Mouse (Mus musculus) midbrain, embryonic 12.5 days (tissue): ENCODE data around the gene Tiparp. TPM values are rescaled to one million over a fixed set of nuclear protein-coding genes. Genes with fewer than 3 reads are reported as not detected.

ENCODE experiments used
- ATAC-seq: fragments of 200-750 bp; cut with Nextera tagmentation; 2 replicates; pipeline ENCODE4 v1.8.0; 2017; ENCODE audit warnings: low read depth, moderate TSS enrichment, moderate library complexity; ENCODE audit not compliant: low FRiP score
- H3K27ac ChIP-seq: fragments of 300-500 bp; sonication (generic); replicated peaks from 2 replicates; pipeline ENCODE4 v1.5.1; 2016; ENCODE audit warnings: mild to moderate bottlenecking
- H3K27me3 ChIP-seq: fragments of 300-500 bp; sonication (generic); 2 replicates; pipeline ENCODE4 v1.6.1; 2016; ENCODE audit warnings: mild to moderate bottlenecking
- H3K36me3 ChIP-seq: fragments of 300-500 bp; sonication (generic); 2 replicates; pipeline ENCODE4 v1.6.1; 2016
- H3K4me1 ChIP-seq: fragments of 300-500 bp; sonication (generic); 2 replicates; pipeline ENCODE4 v1.6.1; 2016
- H3K4me2 ChIP-seq: fragments of 300-500 bp; sonication (generic); replicated peaks from 2 replicates; pipeline ENCODE4 v1.6.1; 2016; ENCODE audit warnings: mild to moderate bottlenecking, moderate library complexity
- H3K4me3 ChIP-seq: fragments of 300-500 bp; sonication (generic); 2 replicates; pipeline ENCODE4 v1.5.1; 2016; ENCODE audit warnings: mild to moderate bottlenecking
- H3K9ac ChIP-seq: fragments of 300-500 bp; sonication (generic); replicated peaks from 2 replicates; pipeline ENCODE4 v1.6.1; 2016; ENCODE audit warnings: mild to moderate bottlenecking, moderate library complexity
- H3K9me3 ChIP-seq: fragments of 300-500 bp; sonication (generic); 2 replicates; pipeline ENCODE4 v1.6.1; 2016; ENCODE audit warnings: mild to moderate bottlenecking
- WGBS: fragments of 180-500 bp; shearing (Covaris S2); methylation state at CpG from one replicate; pipeline ENCODE4 v1.1.7; 2016; 5-methylcytosine and 5-hydroxymethylcytosine counted together
- polyA plus RNA-seq: library from polyadenylated mRNA; unstranded; fragments of >200 nt; fragmentation: Nextera tagmentation; extraction: Ambion mirVana; gene quantifications from 2 replicates; pipeline ENCODE4 v1.2.1, GENCODE M21; 2016

The Tiparp gene
- polyA plus RNA-seq, 1 experiment from 2014 or later: 38.4 TPM

- H3K9ac ChIP-seq: no peak overlapping the region
- H3K36me3 ChIP-seq: peaks cover 10% of the 10 kb centered on the region; the same call in 1 of the 2 replicates
- H3K27ac ChIP-seq: no peak overlapping the region
- peaks cover 18% of the 10 kb centered on the region for H3K4me1 ChIP-seq
- no peak overlapping the region for H3K4me2 ChIP-seq
- no peak for ATAC-seq
- H3K9me3 ChIP-seq: no peaks in the 10 kb centered on the region
- 39% methylated on average over 3 of the region's 3 CpGs for WGBS
- H3K27me3 ChIP-seq: no peaks in the 10 kb centered on the region
- no peak overlapping the region for H3K4me3 ChIP-seq
Measured at GRCm38 (mm10) chr3:65533598-65533997, 5.4 kb downstream of the Tiparp start.

GRCm38 (mm10) chr3:65534488-65534887, 6.3 kb downstream of the Tiparp start:
- H3K27ac ChIP-seq: no peak overlapping the region
- no peak for ATAC-seq
- H3K27me3 ChIP-seq: no peaks in the 10 kb centered on the region
- no peak overlapping the region for H3K9ac ChIP-seq
- H3K4me3 ChIP-seq: no peak overlapping the region
- H3K4me2 ChIP-seq: no peak overlapping the region
- H3K4me1 ChIP-seq: peaks cover 18% of the 10 kb centered on the region
- peaks cover 10% of the 10 kb centered on the region; the same call in 1 of the 2 replicates for H3K36me3 ChIP-seq
- no peaks in the 10 kb centered on the region for H3K9me3 ChIP-seq
- 48% methylated on average over 2 of the region's 2 CpGs for WGBS

- no peak overlapping the region for H3K9ac ChIP-seq
- peaks cover 16% of the 10 kb centered on the region for H3K4me1 ChIP-seq
- no peak overlapping the region for H3K27ac ChIP-seq
- peaks cover 10% of the 10 kb centered on the region; the same call in 1 of the 2 replicates for H3K36me3 ChIP-seq
- ATAC-seq: no peak
- no peaks in the 10 kb centered on the region for H3K9me3 ChIP-seq
- H3K4me3 ChIP-seq: no peak overlapping the region
- H3K27me3 ChIP-seq: no peaks in the 10 kb centered on the region
- no peak overlapping the region for H3K4me2 ChIP-seq
Measured at GRCm38 (mm10) chr3:65535087-65535761, 7.0 kb downstream of the Tiparp start.

GRCm38 (mm10) chr3:65537288-65537687, 9.1 kb downstream of the Tiparp start:
- Histone ChIP-seq H3K9ac (no peak overlapping the region), H3K4me2 (no peak overlapping the region), H3K27ac (no peak overlapping the region), H3K4me3 (no peak overlapping the region), H3K9me3 (no peaks in the 10 kb centered on the region), H3K36me3 (peaks cover 4% of the 10 kb centered on the region; the same call in 1 of the 2 replicates), H3K27me3 (no peaks in the 10 kb centered on the region), H3K4me1 (peaks cover 16% of the 10 kb centered on the region)
- no peak for ATAC-seq
- 50% methylated on average over 1 of the region's 1 CpGs for WGBS

GRCm38 (mm10) chr3:65540906-65541551, 12.8 kb downstream of the Tiparp start:
- H3K36me3 ChIP-seq: no peaks in the 10 kb centered on the region
- no peak for ATAC-seq
- 86% methylated on average over 6 of the region's 6 CpGs for WGBS

GRCm38 (mm10) chr3:65541552-65541935, 13.3 kb downstream of the Tiparp start:
- H3K4me3 ChIP-seq: no peak overlapping the region
- H3K4me2 ChIP-seq: no peak overlapping the region
- no peaks in the 10 kb centered on the region for H3K27me3 ChIP-seq
- no peaks in the 10 kb centered on the region for H3K9me3 ChIP-seq
- no peak for ATAC-seq
- 35% methylated on average over 4 of the region's 4 CpGs for whole genome bisulfite sequencing
- no peak overlapping the region for H3K9ac ChIP-seq
- H3K27ac ChIP-seq: no peak overlapping the region
- H3K36me3 ChIP-seq: no peaks in the 10 kb centered on the region
- H3K4me1 ChIP-seq: no peaks in the 10 kb centered on the region

More at GRCm38 (mm10) chr3:65540906-65541551, 12.8 kb downstream of the Tiparp start:
- Histone ChIP-seq H3K27ac (no peak overlapping the region), H3K4me3 (no peak overlapping the region), H3K4me1 (peaks cover 1% of the 10 kb centered on the region; the same call in 1 of the 2 replicates), H3K27me3 (no peaks in the 10 kb centered on the region), H3K9ac (no peak overlapping the region), H3K4me2 (no peak overlapping the region), H3K9me3 (no peaks in the 10 kb centered on the region)

GRCm38 (mm10) chr3:65549785-65550184, 21.6 kb downstream of the Tiparp start:
- 67% methylated on average over 6 of the region's 6 CpGs for WGBS

GRCm38 (mm10) chr3:65551065-65551464, 22.9 kb downstream of the Tiparp start:
- Histone ChIP-seq H3K9ac (no peak overlapping the region), H3K27ac (no peak overlapping the region), H3K9me3 (no peaks in the 10 kb centered on the region), H3K27me3 (peaks cover 7% of the 10 kb centered on the region; the same call in 1 of the 2 replicates), H3K36me3 (peaks cover 9% of the 10 kb centered on the region), H3K4me1 (peaks cover 11% of the 10 kb centered on the region), H3K4me2 (no peak overlapping the region), H3K4me3 (no peak overlapping the region)
- 50% methylated on average over 5 of the region's 5 CpGs for WGBS
- no peak for ATAC-seq

More at GRCm38 (mm10) chr3:65549785-65550184, 21.6 kb downstream of the Tiparp start:
- no peak overlapping the region for H3K9ac ChIP-seq
- no peak overlapping the region for H3K4me3 ChIP-seq
- H3K9me3 ChIP-seq: no peaks in the 10 kb centered on the region
- H3K36me3 ChIP-seq: peaks cover 9% of the 10 kb centered on the region
- H3K4me1 ChIP-seq: peaks cover 11% of the 10 kb centered on the region
- H3K4me2 ChIP-seq: no peak overlapping the region
- no peak for ATAC-seq
- peaks cover 7% of the 10 kb centered on the region; the same call in 1 of the 2 replicates for H3K27me3 ChIP-seq
- H3K27ac ChIP-seq: no peak overlapping the region

- WGBS: 94% methylated on average over 2 of the region's 2 CpGs
- no peak overlapping the region for H3K4me3 ChIP-seq
- H3K4me1 ChIP-seq: peaks cover 17% of the 10 kb centered on the region
- H3K27ac ChIP-seq: no peak overlapping the region
- no peak overlapping the region for H3K9ac ChIP-seq
- peaks cover 9% of the 10 kb centered on the region for H3K36me3 ChIP-seq
- ATAC-seq: no peak
- H3K27me3 ChIP-seq: peaks cover 7% of the 10 kb centered on the region; the same call in 1 of the 2 replicates
- H3K9me3 ChIP-seq: no peaks in the 10 kb centered on the region
- H3K4me2 ChIP-seq: no peak overlapping the region
Measured at GRCm38 (mm10) chr3:65554633-65555032, 26.4 kb downstream of the Tiparp start.

GRCm38 (mm10) chr3:65558679-65559078, 30.5 kb downstream of the Tiparp start:
- Histone ChIP-seq H3K9me3 (no peaks in the 10 kb centered on the region), H3K36me3 (peaks cover 4% of the 10 kb centered on the region; the same call in 1 of the 2 replicates), H3K27ac (no peak overlapping the region), H3K27me3 (peaks cover 10% of the 10 kb centered on the region; the same call in 1 of the 2 replicates), H3K4me3 (no peak overlapping the region), H3K4me2 (no peak overlapping the region), H3K4me1 (peaks cover 6% of the 10 kb centered on the region; the same call in 1 of the 2 replicates), H3K9ac (no peak overlapping the region)
- WGBS: 49% methylated on average over 4 of the region's 4 CpGs
- no peak for ATAC-seq

- Histone ChIP-seq H3K9me3 (no peaks in the 10 kb centered on the region), H3K4me3 (no peak overlapping the region), H3K4me1 (peaks cover 11% of the 10 kb centered on the region), H3K9ac (no peak overlapping the region), H3K4me2 (no peak overlapping the region), H3K36me3 (no peaks in the 10 kb centered on the region), H3K27me3 (peaks cover 8% of the 10 kb centered on the region; the same call in 1 of the 2 replicates), H3K27ac (no peak overlapping the region)
- 80% methylated on average over 9 of the region's 9 CpGs for WGBS
- no peak for ATAC-seq
Measured at GRCm38 (mm10) chr3:65562212-65562611, 34.0 kb downstream of the Tiparp start.

GRCm38 (mm10) chr3:65562694-65563093, 34.5 kb downstream of the Tiparp start:
- peaks cover 8% of the 10 kb centered on the region; the same call in 1 of the 2 replicates for H3K27me3 ChIP-seq
- no peaks in the 10 kb centered on the region for H3K9me3 ChIP-seq
- peaks cover 11% of the 10 kb centered on the region for H3K4me1 ChIP-seq
- no peak for ATAC-seq
- H3K4me2 ChIP-seq: no peak overlapping the region
- no peak overlapping the region for H3K27ac ChIP-seq
- H3K36me3 ChIP-seq: no peaks in the 10 kb centered on the region
- no peak overlapping the region for H3K9ac ChIP-seq
- no peak overlapping the region for H3K4me3 ChIP-seq
- 93% methylated on average over 3 of the region's 3 CpGs for WGBS
